Mouse (Mus musculus): ENCODE results near the gene Dgki. TPM values are rescaled to one million over a fixed set of nuclear protein-coding genes. Genes with fewer than 3 reads are reported as not detected.

Dgki gene
- total RNA-seq, 2 experiments from 2014 or later, result 71.2 to 81.8 TPM

GRCm38 (mm10) chr6:37069836-37070600 is 230.0 kb downstream of the Dgki start:
- DNase-seq (ENCODE audit: extremely low spot score in 1 of 2, low spot score in 1 of 2), result no peak

GRCm38 (mm10) chr6:37068737-37069136 is 231.2 kb downstream of the Dgki start:
- DNase-seq (ENCODE audit: extremely low spot score in 1 of 2, low spot score in 1 of 2), result no peak

GRCm38 (mm10) chr6:37067357-37067756 is 232.6 kb downstream of the Dgki start:
- DNase-seq (ENCODE audit: extremely low spot score in 1 of 2, low spot score in 1 of 2), result no peak

DNA sequence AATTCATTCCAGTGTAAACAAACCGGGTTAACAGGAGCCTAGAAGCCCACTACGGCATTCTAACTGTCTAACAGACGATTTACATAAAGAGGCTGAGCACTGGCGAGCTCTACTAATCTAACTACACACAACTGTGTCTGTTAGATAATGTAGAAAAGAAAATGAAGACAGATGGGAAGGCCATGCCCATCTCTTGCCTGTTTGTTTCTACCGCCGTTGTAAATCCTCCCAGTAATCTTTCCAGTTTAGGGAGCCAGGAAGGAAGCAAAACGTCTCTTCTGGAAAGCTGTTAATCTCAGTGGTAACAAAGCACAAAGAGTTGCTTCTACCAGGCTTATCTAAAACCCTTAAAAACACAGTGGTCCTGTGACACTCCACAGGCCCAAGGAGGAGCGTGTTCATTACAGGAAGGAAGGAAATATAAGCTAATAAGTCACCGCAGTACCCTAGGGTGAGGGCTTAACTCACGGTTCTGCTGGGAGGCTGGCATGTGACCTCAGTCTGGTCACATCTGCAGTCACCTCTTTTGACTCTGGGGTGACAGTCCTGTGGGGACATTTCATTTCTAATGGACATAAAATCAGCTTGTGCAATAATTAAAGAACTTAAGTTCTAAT is 235.7 kb downstream of the Dgki start:
- DNase-seq (ENCODE audit: extremely low spot score in 1 of 2, low spot score in 1 of 2), result no peak

DNA sequence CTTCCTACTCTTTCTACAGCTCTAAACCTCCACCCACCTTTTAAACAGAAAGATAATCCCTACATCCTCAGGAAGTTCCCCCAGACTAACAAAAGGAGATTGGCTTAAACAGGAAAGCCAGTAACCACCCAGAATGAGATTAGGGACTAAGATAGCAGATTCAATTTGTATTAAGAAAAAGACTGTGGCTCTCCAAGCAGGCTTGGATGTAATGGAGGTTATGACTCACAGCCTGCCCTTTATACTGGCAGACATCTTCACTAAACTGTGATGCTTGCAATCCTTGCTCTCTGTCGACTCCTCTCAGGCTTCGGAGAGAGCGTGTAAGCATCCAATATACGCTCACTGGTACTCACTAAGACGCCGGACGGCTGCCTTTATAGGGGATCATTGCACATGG is 236.7 kb downstream of the Dgki start:
- no peak for DNase-seq (ENCODE audit: extremely low spot score in 1 of 2, low spot score in 1 of 2)

DNA sequence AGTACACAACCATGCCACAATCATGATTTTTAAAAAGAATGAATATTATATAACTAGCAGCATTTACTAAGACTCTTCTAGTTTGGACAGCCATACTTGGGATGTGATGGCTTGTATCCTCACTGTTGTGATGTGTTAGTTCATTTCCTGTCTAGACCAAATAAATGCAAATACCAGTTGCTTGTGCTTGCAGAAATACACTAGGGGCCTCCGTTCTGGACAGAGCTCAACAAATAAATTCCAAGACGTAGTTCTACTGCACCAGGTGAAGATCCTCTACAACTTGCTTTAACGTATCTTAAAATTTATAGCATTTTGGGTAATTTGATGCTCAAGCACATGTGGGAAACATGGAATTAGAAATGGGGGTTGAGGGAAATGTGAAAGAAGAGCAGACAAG is 239.9 kb downstream of the Dgki start:
- no peak for DNase-seq (ENCODE audit: extremely low spot score in 1 of 2, low spot score in 1 of 2)

- no peak for DNase-seq (ENCODE audit: extremely low spot score in 1 of 2, low spot score in 1 of 2)
Measured at GRCm38 (mm10) chr6:37057957-37058356, 242.0 kb downstream of the Dgki start.

GRCm38 (mm10) chr6:37057536-37057935 is 242.4 kb downstream of the Dgki start:
- DNase-seq (ENCODE audit: extremely low spot score in 1 of 2, low spot score in 1 of 2), result no peak

- no peak for DNase-seq (ENCODE audit: extremely low spot score in 1 of 2, low spot score in 1 of 2)
Measured at GRCm38 (mm10) chr6:37055634-37056033, 244.3 kb downstream of the Dgki start.

- no peak for DNase-seq (ENCODE audit: extremely low spot score in 1 of 2, low spot score in 1 of 2)
Measured at GRCm38 (mm10) chr6:37055128-37055527, 244.9 kb downstream of the Dgki start.

DNA sequence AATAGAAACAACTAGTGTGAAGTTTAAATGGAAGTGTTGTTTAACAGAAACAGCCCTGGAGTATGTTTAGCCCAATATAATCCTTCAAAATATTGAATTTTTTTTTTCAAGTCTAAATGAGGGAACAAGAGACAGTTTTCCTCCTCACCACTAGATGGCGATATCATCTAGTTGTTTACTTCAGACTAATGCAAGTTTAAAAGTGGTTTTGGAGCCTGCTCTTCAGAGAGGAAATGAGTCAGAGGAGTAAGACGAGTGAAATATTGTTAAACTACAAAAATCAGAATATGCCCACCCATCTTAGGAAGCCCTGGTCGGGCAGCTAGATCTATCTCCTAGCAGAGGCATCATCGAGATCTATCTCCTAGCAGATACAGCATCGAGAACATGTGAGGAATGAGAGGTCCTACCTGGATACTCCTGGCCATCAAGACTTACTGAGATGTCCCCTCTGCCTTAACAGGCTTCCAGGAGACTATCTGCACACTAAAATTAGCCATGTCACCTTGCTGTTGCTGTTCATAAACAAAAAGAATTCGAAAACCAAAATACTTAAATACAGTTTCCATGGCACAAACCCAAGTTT is 245.5 kb downstream of the Dgki start:
- no peak for DNase-seq (ENCODE audit: extremely low spot score in 1 of 2, low spot score in 1 of 2)

GRCm38 (mm10) chr6:37053411-37053810 is 246.6 kb downstream of the Dgki start:
- DNase-seq (ENCODE audit: extremely low spot score in 1 of 2, low spot score in 1 of 2), result no peak

- no peak for DNase-seq (ENCODE audit: extremely low spot score in 1 of 2, low spot score in 1 of 2)
Measured at GRCm38 (mm10) chr6:37051652-37052051, 248.3 kb downstream of the Dgki start.

GRCm38 (mm10) chr6:37051150-37051549 is 248.8 kb downstream of the Dgki start:
- no peak for DNase-seq (ENCODE audit: extremely low spot score in 1 of 2, low spot score in 1 of 2)

GRCm38 (mm10) chr6:37047611-37048129 is 252.3 kb downstream of the Dgki start:
- no peak for DNase-seq (ENCODE audit: extremely low spot score in 1 of 2, low spot score in 1 of 2)

- DNase-seq (ENCODE audit: extremely low spot score in 1 of 2, low spot score in 1 of 2), result peak; percentile 38 to 48
Measured at GRCm38 (mm10) chr6:37046152-37046788, 253.7 kb downstream of the Dgki start.

- no peak for DNase-seq (ENCODE audit: extremely low spot score in 1 of 2, low spot score in 1 of 2)
Measured at GRCm38 (mm10) chr6:37044796-37045195, 255.2 kb downstream of the Dgki start.

- peak; percentile 27 to 32 for DNase-seq (ENCODE audit: extremely low spot score in 1 of 2, low spot score in 1 of 2)
Measured at GRCm38 (mm10) chr6:37038444-37038843, 261.5 kb downstream of the Dgki start.

- peak in 1 of 2 experiments; percentile 57 for DNase-seq (ENCODE audit: extremely low spot score in 1 of 2, low spot score in 1 of 2)
Measured at GRCm38 (mm10) chr6:37037115-37037908, 262.7 kb downstream of the Dgki start.

DNA sequence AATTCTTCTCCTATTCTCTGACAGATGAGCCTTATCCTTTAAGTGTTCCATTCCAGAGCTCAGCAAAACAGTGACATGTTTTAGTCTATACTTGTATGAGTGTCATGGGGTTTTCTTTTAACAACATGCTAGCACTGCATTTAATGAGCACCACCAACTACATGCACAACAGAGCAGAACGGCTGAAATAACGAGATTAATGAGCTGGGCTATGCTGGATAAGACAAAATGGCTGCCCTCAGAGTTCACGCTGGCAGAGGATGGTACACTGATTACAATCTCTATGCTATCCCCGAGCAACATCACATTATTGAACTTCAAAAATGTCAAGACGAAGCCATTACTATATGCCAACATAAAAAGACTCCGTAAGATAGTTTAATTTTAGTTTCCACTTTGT is 264.3 kb downstream of the Dgki start:
- no peak for DNase-seq (ENCODE audit: extremely low spot score in 1 of 2, low spot score in 1 of 2)
